Mouse (Mus musculus): ENCODE data around the gene Nbr1. TPM values are rescaled to one million over a fixed set of nuclear protein-coding genes. Genes with fewer than 3 reads are reported as not detected.
"Not testable (repeated sequence)": the region's sequence is repeated elsewhere in the genome, so short reads cannot be mapped to it uniquely, and the experiment has no call there.

Gene Nbr1
- total RNA-seq, 1 experiment from 2014 or later = 61.9 TPM

- ATAC-seq (replicated peaks; ENCODE audit: low read depth, poor library complexity, severe bottlenecking) = peak; percentile 83; the same call in 1 of the 2 replicates
Measured at GRCm38 (mm10) chr11:101582054-101583035, 30.4 kb downstream of the Nbr1 start, which contains the start of gene Tmem106a. TSS of gene Tmem106a (plus strand) at chr11:101582242.

DNA sequence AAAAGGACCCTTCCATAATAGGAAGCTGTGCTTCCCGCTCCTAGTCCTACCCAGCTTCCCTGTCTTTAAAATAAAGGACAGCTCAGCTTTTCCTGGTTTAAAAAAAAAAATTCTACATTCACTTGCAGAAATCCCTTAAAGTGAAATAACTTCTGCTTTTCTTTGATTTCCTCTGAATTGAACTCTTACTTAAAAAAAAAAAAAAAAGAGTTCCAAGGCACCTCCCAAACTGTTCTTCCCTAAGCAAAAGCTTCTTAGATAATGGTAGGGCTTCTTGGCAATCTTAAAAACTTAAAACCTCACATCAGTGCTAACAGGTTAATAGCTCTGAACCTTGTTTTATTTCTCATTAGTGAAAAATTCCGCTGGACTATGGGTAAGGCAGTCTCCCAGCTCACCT is 31.3 kb downstream of the Nbr1 start:
- ATAC-seq (replicated peaks; ENCODE audit: low read depth, poor library complexity, severe bottlenecking) = no peak

DNA sequence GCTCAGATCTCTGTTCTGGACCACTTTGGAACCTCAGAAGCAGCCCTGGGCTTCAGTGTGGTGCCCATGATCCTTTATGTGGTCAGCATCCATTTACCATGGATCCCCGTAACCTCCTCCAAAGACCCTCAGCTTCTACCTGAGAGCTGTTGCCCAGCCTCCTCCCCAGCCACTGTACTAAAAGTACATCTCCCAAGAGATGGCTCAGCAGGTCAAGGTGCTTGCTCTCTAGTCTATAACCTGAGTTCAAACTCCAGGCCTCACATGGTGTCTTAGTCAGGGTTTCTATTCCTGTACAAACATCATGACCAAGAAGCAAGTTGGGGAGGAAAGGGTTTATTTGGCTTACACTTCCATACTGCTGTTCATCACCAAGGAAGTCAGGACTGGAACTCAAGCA is 33.1 kb downstream of the Nbr1 start:
- not testable (repeated sequence) for ATAC-seq (replicated peaks; ENCODE audit: low read depth, poor library complexity, severe bottlenecking)

DNA sequence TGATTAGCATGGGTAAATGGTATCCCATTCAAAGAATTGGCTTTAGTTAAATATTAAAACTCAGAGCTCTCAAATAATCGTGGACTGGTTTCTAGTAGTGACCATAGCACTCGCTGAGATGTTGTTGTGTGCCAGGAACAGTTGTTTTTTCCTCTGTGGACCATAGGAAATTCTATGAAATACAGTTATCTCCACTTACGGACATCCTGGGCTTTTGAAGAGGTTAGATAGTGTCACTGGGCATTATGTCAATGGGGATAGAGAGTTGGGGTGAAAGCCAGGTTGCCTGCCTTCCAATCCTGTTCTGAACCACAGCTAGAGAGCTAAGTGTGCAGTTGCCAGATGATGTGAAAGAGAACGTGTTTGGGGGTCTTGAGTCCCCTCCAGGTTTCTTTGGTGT is 33.9 kb downstream of the Nbr1 start:
- ATAC-seq (replicated peaks; ENCODE audit: low read depth, poor library complexity, severe bottlenecking) = no peak

GRCm38 (mm10) chr11:101587676-101588075 is 35.7 kb downstream of the Nbr1 start:
- ATAC-seq (replicated peaks; ENCODE audit: low read depth, poor library complexity, severe bottlenecking) = no peak

- no peak for ATAC-seq (replicated peaks; ENCODE audit: low read depth, poor library complexity, severe bottlenecking)
Measured at GRCm38 (mm10) chr11:101588868-101589267, 36.9 kb downstream of the Nbr1 start.

DNA sequence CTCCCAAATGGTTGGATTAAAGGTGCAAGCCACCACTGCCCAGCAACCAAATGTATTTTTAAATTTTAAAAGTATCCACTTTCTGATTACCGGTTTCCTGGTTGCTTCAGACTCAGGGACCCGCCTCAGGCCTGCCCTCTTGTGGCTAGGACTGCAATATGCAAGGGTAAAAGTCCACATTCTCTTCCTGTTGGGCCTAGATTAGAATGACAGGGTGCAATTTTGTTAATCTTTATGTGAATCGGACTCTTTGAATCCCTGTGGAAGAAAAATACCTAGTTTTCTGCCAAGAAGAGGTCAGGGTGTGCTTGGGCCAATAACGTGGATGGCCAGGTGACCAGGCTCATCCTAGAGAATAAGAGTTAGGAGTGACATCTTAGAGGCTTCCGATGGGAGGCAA is 37.5 kb downstream of the Nbr1 start:
- ATAC-seq (replicated peaks; ENCODE audit: low read depth, poor library complexity, severe bottlenecking) = peak; percentile 95

GRCm38 (mm10) chr11:101589989-101590624 is 38.2 kb downstream of the Nbr1 start:
- ATAC-seq (replicated peaks; ENCODE audit: low read depth, poor library complexity, severe bottlenecking) = no peak

- no peak for ATAC-seq (replicated peaks; ENCODE audit: low read depth, poor library complexity, severe bottlenecking)
Measured at GRCm38 (mm10) chr11:101599156-101599555, 47.2 kb downstream of the Nbr1 start, which contains the start of gene Gm11634. TSS of gene Gm11634 (minus strand) at chr11:101599256.

DNA sequence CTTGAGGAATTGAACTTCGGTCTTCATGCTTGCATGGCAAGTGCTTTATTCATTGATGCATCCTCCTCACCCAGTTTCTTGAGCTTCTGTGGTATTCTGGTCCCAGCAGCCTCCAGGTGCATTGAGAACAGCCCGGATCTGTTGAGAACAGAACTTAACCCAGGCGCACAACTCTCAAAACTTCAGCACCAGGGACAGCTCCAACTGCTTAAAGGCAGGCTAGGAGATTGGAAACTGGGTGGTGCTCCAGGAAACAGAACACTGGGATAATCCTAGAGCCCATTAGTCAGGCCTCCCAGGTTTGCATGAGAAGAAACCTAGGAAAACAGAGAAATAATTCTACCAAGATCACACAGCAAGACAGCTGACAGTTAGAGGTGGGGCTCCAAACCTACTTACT is 50.5 kb downstream of the Nbr1 start:
- peak; percentile 53; the same call in 1 of the 2 replicates for ATAC-seq (replicated peaks; ENCODE audit: low read depth, poor library complexity, severe bottlenecking)

- ATAC-seq (replicated peaks; ENCODE audit: low read depth, poor library complexity, severe bottlenecking) = no peak
Measured at GRCm38 (mm10) chr11:101604116-101604515, 52.2 kb downstream of the Nbr1 start.

DNA sequence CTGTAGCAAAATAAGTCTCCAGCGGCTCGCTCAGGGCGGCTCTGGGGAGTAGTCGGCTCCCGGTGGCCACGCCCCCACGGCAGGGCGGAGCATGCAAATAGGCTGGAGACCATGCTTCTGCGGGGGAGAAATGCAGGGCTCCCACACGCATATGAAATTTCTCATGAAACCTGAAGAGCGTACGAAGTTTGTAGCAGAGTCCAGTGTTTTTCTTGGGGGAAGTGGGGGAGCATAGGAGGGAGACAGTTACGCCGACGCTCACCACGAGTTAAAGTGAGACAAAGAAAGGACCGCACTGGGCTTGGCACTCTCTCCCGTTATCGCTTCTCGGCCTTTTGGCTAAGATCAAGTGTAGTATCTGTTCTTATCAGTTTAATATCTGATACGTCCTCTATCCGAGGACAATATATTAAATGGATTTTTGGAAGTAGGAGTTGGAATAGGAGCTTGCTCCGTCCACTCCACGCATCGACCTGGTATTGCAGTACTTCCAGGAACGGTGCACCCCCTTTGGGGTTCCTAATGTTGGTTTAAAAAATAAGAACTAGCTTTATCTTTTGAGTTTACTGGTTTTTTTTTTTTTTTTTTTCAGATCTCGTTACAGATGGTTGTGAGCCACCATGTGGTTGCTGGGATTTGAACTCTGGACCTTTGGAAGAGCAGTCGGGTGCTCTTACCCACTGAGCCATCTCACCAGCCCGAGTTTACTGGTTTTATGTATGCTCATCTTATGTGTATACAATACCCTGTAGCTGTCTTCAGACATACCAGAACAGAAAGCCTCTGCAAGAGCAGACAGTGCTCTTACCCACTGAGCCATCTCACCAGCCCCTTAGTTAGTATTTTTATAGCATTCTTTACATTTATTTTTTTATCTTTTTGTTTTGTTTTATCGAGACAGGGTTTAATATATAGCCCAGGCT is 52.8 kb downstream of the Nbr1 start:
- peak; percentile 90 for ATAC-seq (replicated peaks; ENCODE audit: low read depth, poor library complexity, severe bottlenecking)

DNA sequence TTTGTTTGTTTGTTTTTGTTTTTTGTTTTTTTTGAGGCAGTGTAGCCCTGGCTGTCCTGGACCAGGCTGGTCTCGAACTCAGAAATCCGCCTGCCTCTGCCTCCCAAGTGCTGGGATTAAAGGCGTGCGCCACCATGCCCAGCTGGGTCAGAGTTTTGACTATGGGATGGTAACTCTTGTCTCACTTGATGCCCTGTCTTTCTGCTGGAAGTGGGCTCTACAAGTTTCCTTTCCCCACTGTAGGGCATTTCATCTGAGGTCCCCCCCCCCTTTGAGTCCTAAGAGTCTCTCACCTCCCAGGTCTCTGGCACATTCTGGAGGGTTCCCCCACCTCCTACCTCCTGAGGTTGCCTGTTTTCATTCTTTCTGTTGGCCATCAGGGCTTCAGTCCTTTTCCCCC is 55.2 kb downstream of the Nbr1 start:
- ATAC-seq (replicated peaks; ENCODE audit: low read depth, poor library complexity, severe bottlenecking) = not testable (repeated sequence)

DNA sequence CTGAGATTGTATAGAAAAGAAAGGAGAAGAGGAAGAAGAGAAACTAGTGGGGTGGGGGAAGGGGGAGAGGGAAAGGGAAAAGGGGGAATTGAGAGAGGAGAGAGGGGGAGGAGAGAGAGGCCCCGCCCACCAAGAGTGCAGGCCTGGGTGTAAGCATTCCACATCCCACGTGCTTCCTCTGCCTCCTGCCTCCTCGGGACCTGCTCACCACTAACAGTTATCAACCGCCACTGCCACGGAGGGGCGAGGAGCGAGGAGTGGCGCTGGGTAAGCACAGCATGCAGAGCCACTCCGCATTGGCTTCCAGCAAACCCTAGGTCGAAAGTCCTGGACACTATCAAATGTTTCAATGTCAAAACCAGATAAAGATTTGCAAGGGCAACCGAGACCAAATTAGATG is 58.5 kb downstream of the Nbr1 start:
- peak; percentile 58 for ATAC-seq (replicated peaks; ENCODE audit: low read depth, poor library complexity, severe bottlenecking)

- no peak for ATAC-seq (replicated peaks; ENCODE audit: low read depth, poor library complexity, severe bottlenecking)
Measured at GRCm38 (mm10) chr11:101613596-101613995, 61.6 kb downstream of the Nbr1 start.

- no peak for ATAC-seq (replicated peaks; ENCODE audit: low read depth, poor library complexity, severe bottlenecking)
Measured at GRCm38 (mm10) chr11:101614116-101614515, 62.2 kb downstream of the Nbr1 start.

DNA sequence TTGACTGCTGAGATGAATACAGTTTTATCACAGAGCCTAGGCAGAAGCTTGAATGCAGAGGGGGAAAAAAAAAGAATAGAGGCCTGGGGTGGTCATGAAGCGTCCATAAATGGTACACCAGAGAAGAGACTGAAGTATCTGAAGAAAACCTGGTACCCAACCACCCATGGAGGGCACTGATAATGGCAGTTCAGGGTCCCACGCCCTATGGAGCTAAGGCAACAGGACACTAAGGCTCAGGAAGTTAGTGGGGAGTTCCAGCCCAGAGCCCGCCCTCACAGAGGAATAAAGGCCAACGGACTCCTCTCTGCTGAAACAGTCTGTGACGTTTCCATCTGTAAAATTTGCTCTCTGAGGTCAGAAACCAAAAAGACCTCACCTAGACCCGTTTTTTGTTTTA is 63.4 kb downstream of the Nbr1 start:
- ATAC-seq (replicated peaks; ENCODE audit: low read depth, poor library complexity, severe bottlenecking) = no peak

- ATAC-seq (replicated peaks; ENCODE audit: low read depth, poor library complexity, severe bottlenecking) = no peak
Measured at GRCm38 (mm10) chr11:101616104-101616503, 64.2 kb downstream of the Nbr1 start.

DNA sequence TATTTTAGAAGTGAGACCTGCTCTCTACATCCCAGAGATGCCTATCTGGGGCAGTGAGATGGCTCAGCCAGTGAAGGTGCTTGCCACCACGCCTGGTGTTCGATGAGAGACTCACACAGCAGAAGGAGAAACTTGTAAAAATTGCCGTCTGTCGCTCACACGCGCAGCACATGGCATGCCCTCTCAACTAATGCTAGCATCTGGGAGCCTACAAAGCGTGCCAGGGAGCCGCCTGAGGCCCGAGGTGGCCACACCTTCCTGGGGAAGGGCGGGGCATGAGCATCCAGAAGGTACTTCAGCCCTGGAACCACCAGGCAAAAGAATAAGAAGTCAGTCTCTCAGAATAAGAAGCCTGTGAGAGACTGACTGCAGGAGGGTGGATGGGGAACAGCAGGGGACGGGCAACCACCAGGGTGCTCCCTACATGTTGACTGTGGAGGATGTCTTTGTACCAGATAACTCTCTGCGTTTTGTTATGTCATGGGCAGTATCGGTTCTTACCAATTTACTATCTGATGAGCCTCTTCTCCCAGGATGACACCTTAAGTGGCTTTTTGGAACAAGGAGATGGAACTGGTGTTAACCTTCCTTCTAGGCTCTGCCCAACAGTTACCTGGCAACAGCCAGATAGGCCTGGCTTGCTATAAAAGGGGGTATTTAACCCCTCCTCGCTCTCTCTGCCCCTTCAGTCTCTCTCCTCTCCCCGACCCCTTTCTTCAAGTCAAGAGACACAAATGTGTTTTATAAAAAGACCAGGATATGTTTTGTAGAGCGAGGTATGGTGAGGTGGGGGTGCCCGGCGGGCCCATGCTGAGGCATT is 65.2 kb downstream of the Nbr1 start:
- ATAC-seq (replicated peaks; ENCODE audit: low read depth, poor library complexity, severe bottlenecking) = no peak

Measured in common myeloid progenitor, adult 5-6 weeks (primary cell).